Mouse (Mus musculus): Measurements from ENCODE around the gene Defb20. TPM values are rescaled to one million over a fixed set of nuclear protein-coding genes. Genes with fewer than 3 reads are reported as not detected.

Defb20 gene
- not detected in 2 replicates for polyA plus RNA-seq (2015; fragmentation: Nextera tagmentation; extraction: Ambion mirVana)

DNA sequence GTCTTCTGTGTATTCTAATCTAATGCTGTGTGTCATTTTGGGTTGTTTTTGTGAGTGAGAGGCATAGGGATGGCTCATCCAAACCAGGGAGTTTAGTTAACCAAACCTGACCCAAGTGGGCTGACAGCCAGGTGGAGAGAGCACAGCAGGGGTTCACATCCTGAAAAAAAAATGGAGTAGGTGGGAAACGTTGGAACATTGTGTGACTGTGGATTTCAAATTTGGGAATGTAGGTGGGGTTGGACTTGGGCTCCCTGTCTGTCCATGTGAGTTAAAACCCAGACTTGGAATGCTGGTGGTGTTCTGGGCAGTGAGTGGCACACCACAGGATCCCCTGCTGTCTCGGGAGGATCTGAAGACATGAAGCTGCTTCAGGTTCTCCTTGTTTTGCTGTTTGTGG is at the start of gene Defb20:
Gene Defb20 (plus strand): TSS at position 301 of the 400 bp plus-strand sequence.

DNA sequence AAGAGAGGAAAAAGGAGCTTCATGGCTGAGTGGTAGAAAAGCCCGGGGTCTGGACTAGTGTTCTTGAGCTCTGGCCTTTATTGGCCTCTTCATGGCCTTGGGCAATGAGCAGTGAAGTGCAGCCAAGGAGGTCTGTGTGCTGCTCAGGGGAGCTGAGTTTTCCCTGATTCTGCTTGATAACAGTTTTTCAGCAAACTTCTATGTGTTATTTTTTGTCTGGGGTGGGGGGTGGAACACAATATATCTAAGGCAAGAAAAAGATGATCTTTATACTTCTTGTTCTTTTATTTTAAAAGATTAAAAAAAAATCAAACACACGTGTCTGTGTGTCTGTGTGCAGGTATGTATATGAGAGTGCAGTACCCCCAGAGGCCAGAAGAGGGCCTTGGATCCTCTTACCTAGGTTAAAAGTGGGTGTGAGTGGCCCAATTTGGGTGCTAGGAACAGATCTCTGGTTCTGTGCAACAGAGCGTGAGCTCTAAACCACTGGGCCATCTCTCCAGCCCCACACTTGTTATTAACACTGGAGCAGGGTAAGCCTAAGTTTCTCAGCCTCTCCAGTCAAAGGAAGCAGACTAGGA is 12.2 kb upstream of the Defb20 start, which contains the start of gene Defb23:
Gene Defb23 (minus strand): TSS at position 51 of the 581 bp plus-strand sequence.

DNA sequence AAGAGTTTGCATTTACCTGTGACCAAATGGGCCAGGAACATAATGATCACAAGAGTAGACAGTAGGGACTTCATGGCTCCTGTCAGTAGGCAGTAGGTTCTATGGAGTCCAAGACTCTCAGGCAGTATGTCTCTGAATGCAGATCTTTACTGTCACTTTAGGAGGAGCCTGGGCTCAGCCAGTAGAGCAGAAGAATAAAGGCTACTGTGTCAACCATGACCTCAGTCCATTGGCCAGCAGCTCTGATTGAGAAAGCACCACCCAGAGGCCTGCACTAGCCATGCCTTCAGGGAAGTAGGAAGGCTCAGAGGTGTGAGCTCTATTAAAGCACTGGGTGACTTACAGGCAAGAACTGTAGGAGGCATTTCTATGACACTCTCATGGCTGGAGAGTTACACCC is 13.2 kb downstream of the Defb20 start, which contains the start of gene Defb22:
Gene Defb22 (minus strand): TSS at position 101 of the 400 bp plus-strand sequence.

DNA sequence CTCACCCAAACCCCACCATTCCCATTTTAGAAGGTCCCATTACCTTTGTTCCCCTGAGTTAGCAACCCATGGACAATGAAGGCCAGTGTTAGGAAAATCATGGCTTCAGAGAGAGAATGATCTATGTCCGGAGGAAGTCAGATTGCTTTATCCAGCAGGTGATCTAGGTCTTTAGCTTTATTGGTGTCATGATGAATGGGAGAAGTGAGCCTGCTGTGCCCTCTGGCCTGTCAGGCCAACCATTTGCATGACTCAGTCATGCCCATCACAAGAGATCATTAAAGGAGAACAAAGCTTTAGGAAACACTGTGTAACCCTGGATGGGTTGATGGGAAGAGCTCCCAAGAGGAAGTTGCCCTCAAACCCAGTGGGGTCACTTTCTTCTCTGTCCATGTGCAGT is 34.7 kb downstream of the Defb20 start, which contains the start of gene Defb26:
Gene Defb26 (minus strand): TSS at position 101 of the 400 bp plus-strand sequence.

DNA sequence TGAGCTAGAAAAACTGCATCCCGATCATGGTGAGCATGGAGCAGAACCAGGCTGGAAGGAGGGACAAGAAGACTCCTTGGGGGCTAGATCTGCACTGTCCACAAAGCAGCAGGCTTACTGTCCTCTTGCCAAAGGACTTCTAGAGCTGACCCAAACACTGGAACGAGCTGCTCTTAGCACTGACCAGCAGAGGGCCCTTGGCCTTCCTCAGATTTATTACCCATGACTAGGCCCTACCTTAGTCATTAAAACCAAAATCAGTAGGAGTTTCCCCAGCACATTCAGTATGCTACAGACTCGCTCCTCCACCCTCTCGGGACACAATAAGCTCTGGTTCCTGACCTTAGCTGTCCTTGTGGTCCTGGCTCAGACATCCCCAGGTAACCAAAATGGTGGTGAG is 41.1 kb downstream of the Defb20 start, which contains the start of gene Defb28:
Gene Defb28 (plus strand): TSS at position 275 of the 400 bp plus-strand sequence.

Other genes starting within 250 kb of the Defb20 start
- 24.3 and 28.0 TPM in 2 replicates for gene Tbc1d20, start 183.2 kb upstream of the Defb20 start, polyA plus RNA-seq (2015; fragmentation: Nextera tagmentation; extraction: Ambion mirVana)
- gene Rbck1, start 144.4 kb upstream of the Defb20 start, polyA plus RNA-seq (2015; fragmentation: Nextera tagmentation; extraction: Ambion mirVana), result 40.7 and 46.3 TPM in 2 replicates
- gene Trib3, start 133.0 kb upstream of the Defb20 start, polyA plus RNA-seq (2015; fragmentation: Nextera tagmentation; extraction: Ambion mirVana), result 0.74 and 2.0 TPM in 2 replicates
- gene Nrsn2, start 100.4 kb upstream of the Defb20 start, polyA plus RNA-seq (2015; fragmentation: Nextera tagmentation; extraction: Ambion mirVana), result 0.13 TPM in 1 of 2 replicates, not detected in the other
- 2.7 and 2.8 TPM in 2 replicates for gene Sox12, start 79.0 kb upstream of the Defb20 start, polyA plus RNA-seq (2015; fragmentation: Nextera tagmentation; extraction: Ambion mirVana)
- 15.2 and 16.1 TPM in 2 replicates for gene Zcchc3, start 62.0 kb upstream of the Defb20 start, polyA plus RNA-seq (2015; fragmentation: Nextera tagmentation; extraction: Ambion mirVana)
- gene 6820408C15Rik, start 61.5 kb upstream of the Defb20 start, polyA plus RNA-seq (2015; fragmentation: Nextera tagmentation; extraction: Ambion mirVana), result 0.12 and 0.28 TPM in 2 replicates
- gene Defb23, start 12.4 kb upstream of the Defb20 start, polyA plus RNA-seq (2015; fragmentation: Nextera tagmentation; extraction: Ambion mirVana), result not detected in 2 replicates
- gene Defb22, start 13.1 kb downstream of the Defb20 start, polyA plus RNA-seq (2015; fragmentation: Nextera tagmentation; extraction: Ambion mirVana), result not detected in 2 replicates
- not detected in 2 replicates for gene Defb26, start 34.6 kb downstream of the Defb20 start, polyA plus RNA-seq (2015; fragmentation: Nextera tagmentation; extraction: Ambion mirVana)
- not detected in 2 replicates for gene Defb28, start 41.2 kb downstream of the Defb20 start, polyA plus RNA-seq (2015; fragmentation: Nextera tagmentation; extraction: Ambion mirVana)
- gene Defb29, start 63.0 kb downstream of the Defb20 start, polyA plus RNA-seq (2015; fragmentation: Nextera tagmentation; extraction: Ambion mirVana), result not detected in 2 replicates
- not detected in 2 replicates for gene Gm17416, start 92.3 kb downstream of the Defb20 start, polyA plus RNA-seq (2015; fragmentation: Nextera tagmentation; extraction: Ambion mirVana)
- gene Defb21, start 95.7 kb downstream of the Defb20 start, polyA plus RNA-seq (2015; fragmentation: Nextera tagmentation; extraction: Ambion mirVana), result not detected in 2 replicates
- not detected in 2 replicates for gene Defb19, start 103.2 kb downstream of the Defb20 start, polyA plus RNA-seq (2015; fragmentation: Nextera tagmentation; extraction: Ambion mirVana)
- not detected in 2 replicates for gene Defb45, start 122.3 kb downstream of the Defb20 start, polyA plus RNA-seq (2015; fragmentation: Nextera tagmentation; extraction: Ambion mirVana)
- not detected in 2 replicates for gene Defb36, start 127.3 kb downstream of the Defb20 start, polyA plus RNA-seq (2015; fragmentation: Nextera tagmentation; extraction: Ambion mirVana)
- 2.4 and 2.9 TPM in 2 replicates for gene Defb25, start 146.0 kb downstream of the Defb20 start, polyA plus RNA-seq (2015; fragmentation: Nextera tagmentation; extraction: Ambion mirVana)
- 9.6 and 9.7 TPM in 2 replicates for gene Rem1, start 149.9 kb downstream of the Defb20 start, polyA plus RNA-seq (2015; fragmentation: Nextera tagmentation; extraction: Ambion mirVana)
- 74.3 and 87.0 TPM in 2 replicates for gene H13, start 192.4 kb downstream of the Defb20 start, polyA plus RNA-seq (2015; fragmentation: Nextera tagmentation; extraction: Ambion mirVana)
- gene Mcts2, start 210.0 kb downstream of the Defb20 start, polyA plus RNA-seq (2015; fragmentation: Nextera tagmentation; extraction: Ambion mirVana), result 16.1 and 19.8 TPM in 2 replicates

Data from skeletal muscle tissue, postnatal 0 days (tissue).